Mouse (Mus musculus) liver, postnatal 0 days (tissue): Measurements from ENCODE around the gene Ddrgk1. TPM values are rescaled to one million over a fixed set of nuclear protein-coding genes. Genes with fewer than 3 reads are reported as not detected.
A peak's percentile ranks its signal among the peaks of the same experiment; 100 is the strongest.

Source experiments
- ATAC-seq: fragments of 200-750 bp; cut with Nextera tagmentation; 2 replicates; pipeline ENCODE4 v1.8.0; 2017; ENCODE audit warnings: mild to moderate bottlenecking, moderate library complexity
- DNase-seq: peaks from one replicate; pipeline ENCODE4 v3.0.0-alpha.2; 2016
- H3K27ac ChIP-seq: fragments of 300-500 bp; sonication (generic); 2 replicates; pipeline ENCODE4 v1.5.1; 2014; ENCODE audit warnings: antibody characterized with exemption, moderate library complexity, mild to moderate bottlenecking, low read depth
- H3K27me3 ChIP-seq: fragments of 300-500 bp; sonication (generic); 2 replicates; pipeline ENCODE4 v1.6.1; 2014; ENCODE audit warnings: low read length, control low read depth, mixed read lengths; ENCODE audit not compliant: insufficient read depth
- H3K36me3 ChIP-seq: fragments of 300-500 bp; sonication (generic); replicated peaks from 2 replicates; pipeline ENCODE4 v1.6.1; 2014; ENCODE audit warnings: mild to moderate bottlenecking, control low read depth, low read length, moderate library complexity, mixed read lengths; ENCODE audit not compliant: insufficient read depth
- H3K4me1 ChIP-seq: fragments of 300-500 bp; sonication (generic); 2 replicates; pipeline ENCODE4 v1.6.1; 2014; ENCODE audit warnings: antibody characterized with exemption, mild to moderate bottlenecking, control low read depth; ENCODE audit not compliant: insufficient read depth
- H3K4me2 ChIP-seq: fragments of 300-500 bp; sonication (generic); 2 replicates; pipeline ENCODE4 v1.6.1; 2014; ENCODE audit warnings: low read depth, mild to moderate bottlenecking, low read length, moderate library complexity, mixed read lengths
- H3K4me3 ChIP-seq: fragments of 300-500 bp; sonication (generic); 2 replicates; pipeline ENCODE4 v1.5.1; 2014; ENCODE audit warnings: low read depth, low read length
- H3K9ac ChIP-seq: fragments of 300-500 bp; sonication (generic); replicated peaks from 2 replicates; pipeline ENCODE4 v1.6.1; 2014; ENCODE audit warnings: mild to moderate bottlenecking, moderate library complexity
- H3K9me3 ChIP-seq: fragments of 300-500 bp; sonication (generic); 2 replicates; pipeline ENCODE4 v1.6.1; 2016; ENCODE audit warnings: mild to moderate bottlenecking, control low read depth, low read length, mixed read lengths
- CTCF ChIP-seq: sonication (generic); IDR thresholded peaks from 2 replicates; pipeline ENCODE4 v1.5.1; 2016; ENCODE audit warnings: antibody characterized with exemption, low read depth
- EP300 ChIP-seq: IDR thresholded peaks from 2 replicates; pipeline ENCODE4 v1.6.1; 2016; ENCODE audit warnings: antibody characterized with exemption, low read depth, mild to moderate bottlenecking
- WGBS: fragments of 180-500 bp; shearing (Covaris S2); extraction: QIAGEN DNeasy Blood & Tissue Kit; methylation state at CpG from one replicate; pipeline ENCODE4 v1.1.7; 2014; ENCODE audit not compliant: insufficient replicate concordance; 5-methylcytosine and 5-hydroxymethylcytosine counted together
- polyA plus RNA-seq: library from polyadenylated mRNA; unstranded; fragments of >200 nt; fragmentation: Nextera tagmentation; extraction: Ambion mirVana; gene quantifications from 2 replicates; pipeline ENCODE4 v1.2.1, GENCODE M21; 2015

The Ddrgk1 gene
- polyA plus RNA-seq, 1 experiment from 2014 or later, result 71.4 TPM

- H3K9me3 ChIP-seq, result no peaks in the 10 kb centered on the region
- H3K9ac ChIP-seq, result no peak overlapping the region; the same call in none of the 2 replicates
- peak overlapping the region; percentile 31 for H3K4me3 ChIP-seq
- ATAC-seq (no peak), DNase-seq (no peak)
- H3K4me2 ChIP-seq, result peak overlapping the region; percentile 60
- WGBS, result 10% methylated on average over 38 of the region's 38 CpGs
- TF ChIP-seq EP300, result no peak
- peak; percentile 39 for TF ChIP-seq CTCF
- peaks cover 42% of the 10 kb centered on the region for H3K27me3 ChIP-seq
- no peaks in the 10 kb centered on the region; the same call in 1 of the 2 replicates for H3K36me3 ChIP-seq
- H3K27ac ChIP-seq, result no peak overlapping the region
- peaks cover 12% of the 10 kb centered on the region; the same call in 1 of the 2 replicates for H3K4me1 ChIP-seq
These were observed 29.6 kb downstream of the Ddrgk1 start for GRCm38 (mm10) chr2:130634739-130635411.

- no peaks in the 10 kb centered on the region; the same call in 1 of the 2 replicates for H3K36me3 ChIP-seq
- no peak overlapping the region for H3K27ac ChIP-seq
- H3K9me3 ChIP-seq, result no peaks in the 10 kb centered on the region
- ATAC-seq (no peak), DNase-seq (no peak)
- no peak overlapping the region; the same call in 1 of the 2 replicates for H3K9ac ChIP-seq
- peaks cover 12% of the 10 kb centered on the region for H3K4me1 ChIP-seq
- WGBS, result 36% methylated on average over 14 of the region's 14 CpGs
- peaks cover 42% of the 10 kb centered on the region for H3K27me3 ChIP-seq
- no peak for TF ChIP-seq EP300
- TF ChIP-seq CTCF, result no peak
- H3K4me3 ChIP-seq, result peak overlapping the region; percentile 31; the same call in 1 of the 2 replicates
- peak overlapping the region; percentile 60; the same call in 1 of the 2 replicates for H3K4me2 ChIP-seq
These were observed 30.3 kb downstream of the Ddrgk1 start for GRCm38 (mm10) chr2:130634006-130634738.

- no peak overlapping the region for H3K9ac ChIP-seq
- no peak overlapping the region for H3K27ac ChIP-seq
- no peak for TF ChIP-seq CTCF
- no peak for TF ChIP-seq EP300
- no peaks in the 10 kb centered on the region; the same call in 1 of the 2 replicates for H3K36me3 ChIP-seq
- ATAC-seq (no peak), DNase-seq (no peak)
- no peak overlapping the region for H3K4me2 ChIP-seq
- H3K4me3 ChIP-seq, result no peak overlapping the region
- 59% methylated on average over 5 of the region's 5 CpGs for WGBS
- H3K4me1 ChIP-seq, result peaks cover 15% of the 10 kb centered on the region
- peaks cover 41% of the 10 kb centered on the region for H3K27me3 ChIP-seq
- no peaks in the 10 kb centered on the region for H3K9me3 ChIP-seq
These were observed 31.4 kb downstream of the Ddrgk1 start for GRCm38 (mm10) chr2:130632887-130633675.

GRCm38 (mm10) chr2:130632416-130632815, 32.0 kb downstream of the Ddrgk1 start:
- Histone ChIP-seq H3K4me3 (no peak overlapping the region), H3K36me3 (peaks cover 4% of the 10 kb centered on the region), H3K4me1 (peaks cover 16% of the 10 kb centered on the region), H3K4me2 (no peak overlapping the region), H3K9ac (no peak overlapping the region), H3K9me3 (no peaks in the 10 kb centered on the region), H3K27me3 (peaks cover 36% of the 10 kb centered on the region), H3K27ac (no peak overlapping the region)
- DNase-seq, result no peak
- TF ChIP-seq EP300 (no peak), CTCF (no peak)
- 79% methylated on average over 1 of the region's 1 CpGs for WGBS
- no peak for ATAC-seq

GRCm38 (mm10) chr2:130629839-130630203, 34.6 kb downstream of the Ddrgk1 start, which contains the start of the genes Fastkd5 and Ubox5:
Fastkd5 (minus strand) TSS chr2:130630027.
Ubox5 (minus strand) TSS chr2:130630038.
- DNase-seq (peak; percentile 91), ATAC-seq (peak; percentile 89)
- Histone ChIP-seq H3K36me3 (peaks cover 16% of the 10 kb centered on the region), H3K27me3 (peaks cover 14% of the 10 kb centered on the region), H3K9ac (peak within 1 kb of the TSS; percentile 96), H3K4me3 (peak within 1 kb of the TSS; percentile 99), H3K4me2 (peak within 1 kb of the TSS; percentile 97), H3K27ac (peak within 1 kb of the TSS; percentile 93), H3K9me3 (no peaks in the 10 kb centered on the region), H3K4me1 (peaks cover 13% of the 10 kb centered on the region)
- under 1% methylated on average over 25 of the region's 25 CpGs for WGBS
- TF ChIP-seq EP300 (peak; percentile 74), CTCF (no peak)
